ENCODE assay signal across 27 mouse cellular contexts in genomic region chr9:113672352-113672751, GRCm38 (mm10).
"Had no signal": no experiment of that assay in that cellular context is flagged by ENCODE, and none has a peak within 500 bp of the region (broad histone marks: within the 10 kb centered on the region; RNA-seq: fewer than 3 reads in every experiment).

No protein-coding gene starts in this region.

- H3K4me3 ChIP-seq: embryonic facial prominence, embryonic 10.5 days; embryonic facial prominence, embryonic 12.5 days; embryonic facial prominence, embryonic 13.5 days; embryonic facial prominence, embryonic 15.5 days; erythroblast, embryonic 14.5 days; forebrain, embryonic 10.5 days; forebrain, embryonic 12.5 days; forebrain, embryonic 13.5 days; forebrain, embryonic 15.5 days; gastrocnemius, adult 2 months; heart, adult 2 months had no signal

- H3K9ac ChIP-seq: embryonic facial prominence, embryonic 12.5 days; embryonic facial prominence, embryonic 13.5 days; embryonic facial prominence, embryonic 15.5 days; forebrain, embryonic 12.5 days; forebrain, embryonic 13.5 days; forebrain, embryonic 15.5 days; forebrain, postnatal 0 days had no signal

- H3K27ac ChIP-seq: embryonic facial prominence, embryonic 10.5 days; embryonic facial prominence, embryonic 12.5 days; embryonic facial prominence, embryonic 13.5 days; embryonic facial prominence, embryonic 15.5 days; forebrain, embryonic 10.5 days; forebrain, embryonic 12.5 days; forebrain, embryonic 13.5 days; forebrain, embryonic 15.5 days; gastrocnemius, adult 2 months; heart, adult 2 months had no signal

- H3K4me1 ChIP-seq: embryonic facial prominence, embryonic 10.5 days; embryonic facial prominence, embryonic 12.5 days; embryonic facial prominence, embryonic 13.5 days; embryonic facial prominence, embryonic 15.5 days; forebrain, embryonic 10.5 days; forebrain, embryonic 12.5 days; forebrain, embryonic 13.5 days; forebrain, embryonic 15.5 days had no signal

- DNase-seq: cerebellum, adult 8-10 months; cerebellum, adult 9-10 months; cerebellum, adult 9-11 months; cerebellum, postnatal 10 days; cerebellum, postnatal 14 days; cerebellum, postnatal 25 days; cerebellum, postnatal 36 days; embryo, embryonic 11 days; forebrain, postnatal 0 days; gastrocnemius, adult 2 months; gastrocnemius, postnatal 10 days; gastrocnemius, postnatal 14 days; gastrocnemius, postnatal 25 days; gastrocnemius, postnatal 36 days; heart, adult 18-20 months; heart, adult 2 months had no signal

- H3K4me2 ChIP-seq: embryonic facial prominence, embryonic 12.5 days; embryonic facial prominence, embryonic 13.5 days; embryonic facial prominence, embryonic 15.5 days; forebrain, embryonic 12.5 days; forebrain, embryonic 13.5 days; forebrain, embryonic 15.5 days had no signal

- ATAC-seq: forebrain, embryonic 13.5 days; forebrain, embryonic 14.5 days; forebrain, embryonic 15.5 days; forebrain, embryonic 16.5 days; forebrain, postnatal 0 days had no signal

- H3K27me3 ChIP-seq: embryonic facial prominence, embryonic 12.5 days; embryonic facial prominence, embryonic 13.5 days; embryonic facial prominence, embryonic 15.5 days; forebrain, embryonic 12.5 days; forebrain, embryonic 13.5 days; forebrain, embryonic 15.5 days had no signal

- H3K9me3 ChIP-seq: embryonic facial prominence, embryonic 10.5 days; embryonic facial prominence, embryonic 13.5 days; embryonic facial prominence, embryonic 15.5 days had no signal
